Mouse (Mus musculus): ENCODE results near the gene Nfib.

- TF ChIP-seq CTCF (IDR thresholded peaks at IDR 0.05; ENCODE audit: low read depth): no peak
- TF ChIP-seq EP300 (IDR thresholded peaks at IDR 0.05; ENCODE audit: low read depth): no peak
Observed at GRCm38 (mm10) chr4:82496383-82496782, 209.2 kb downstream of the Nfib start.

Data from liver, embryonic 14.5 days (tissue).